Mouse (Mus musculus): ENCODE measurements around the gene Dpp10. TPM values are rescaled to one million over a fixed set of nuclear protein-coding genes. Genes with fewer than 3 reads are reported as not detected.

Gene Dpp10
- polyA plus RNA-seq (2015; fragmentation: Nextera tagmentation; extraction: Ambion mirVana) = not detected in 2 replicates

- Histone ChIP-seq H3K9me3 (ENCODE audit: low read length) (no peaks in the 10 kb centered on the region), H3K36me3 (replicated peaks; ENCODE audit: insufficient read depth, low read length) (no peaks in the 10 kb centered on the region), H3K4me2 (ENCODE audit: low read depth, low read length) (peak within 1 kb of the TSS; percentile 35), H3K9ac (replicated peaks) (no peak within 1 kb of the TSS), H3K4me1 (ENCODE audit: insufficient read depth) (no peaks in the 10 kb centered on the region), H3K27ac (ENCODE audit: low read depth) (no peak within 1 kb of the TSS), H3K27me3 (ENCODE audit: insufficient read depth, low read length) (peaks cover 33% of the 10 kb centered on the region), H3K4me3 (ENCODE audit: low read depth, low read length) (no peak within 1 kb of the TSS)
- DNase-seq = peak; percentile 11
- TF ChIP-seq CTCF (IDR thresholded peaks at IDR 0.05; ENCODE audit: low read depth) = no peak
- no peak for TF ChIP-seq EP300 (IDR thresholded peaks at IDR 0.05; ENCODE audit: low read depth)
- ATAC-seq = no peak
- whole genome bisulfite sequencing (ENCODE audit: insufficient replicate concordance) = 2% methylated on average over 33 of the region's 38 CpGs
Measured at GRCm38 (mm10) chr1:124044925-124045640, at the start of gene Dpp10. Dpp10 (minus strand) TSS chr1:124045559.

- Histone ChIP-seq H3K9me3 (ENCODE audit: low read length) (no peaks in the 10 kb centered on the region), H3K27me3 (ENCODE audit: insufficient read depth, low read length) (peaks cover 33% of the 10 kb centered on the region), H3K36me3 (replicated peaks; ENCODE audit: insufficient read depth, low read length) (no peaks in the 10 kb centered on the region), H3K4me3 (ENCODE audit: low read depth, low read length) (no peak overlapping the region), H3K4me1 (ENCODE audit: insufficient read depth) (no peaks in the 10 kb centered on the region), H3K9ac (replicated peaks) (no peak overlapping the region), H3K4me2 (ENCODE audit: low read depth, low read length) (no peak overlapping the region), H3K27ac (ENCODE audit: low read depth) (no peak overlapping the region)
- no peak for TF ChIP-seq EP300 (IDR thresholded peaks at IDR 0.05; ENCODE audit: low read depth)
- TF ChIP-seq CTCF (IDR thresholded peaks at IDR 0.05; ENCODE audit: low read depth) = no peak
- ATAC-seq (no peak), DNase-seq (no peak)
- WGBS (ENCODE audit: insufficient replicate concordance) = 68% methylated on average over 1 of the region's 1 CpGs
Measured at GRCm38 (mm10) chr1:124048544-124048943, 3.2 kb upstream of the Dpp10 start.

GRCm38 (mm10) chr1:124045761-124046300, 472 bp upstream of the Dpp10 start:
- Histone ChIP-seq H3K27ac (ENCODE audit: low read depth) (no peak overlapping the region), H3K4me2 (ENCODE audit: low read depth, low read length) (peak overlapping the region; percentile 35), H3K4me3 (ENCODE audit: low read depth, low read length) (no peak overlapping the region), H3K4me1 (ENCODE audit: insufficient read depth) (no peaks in the 10 kb centered on the region), H3K9me3 (ENCODE audit: low read length) (no peaks in the 10 kb centered on the region), H3K36me3 (replicated peaks; ENCODE audit: insufficient read depth, low read length) (no peaks in the 10 kb centered on the region), H3K9ac (replicated peaks) (no peak overlapping the region), H3K27me3 (ENCODE audit: insufficient read depth, low read length) (peaks cover 33% of the 10 kb centered on the region)
- ATAC-seq (no peak), DNase-seq (peak; percentile 12)
- TF ChIP-seq EP300 (IDR thresholded peaks at IDR 0.05; ENCODE audit: low read depth) (no peak), CTCF (IDR thresholded peaks at IDR 0.05; ENCODE audit: low read depth) (no peak)
- WGBS (ENCODE audit: insufficient replicate concordance) = 3% methylated on average over 21 of the region's 44 CpGs

- H3K4me3 ChIP-seq (ENCODE audit: low read depth, low read length) = no peak overlapping the region
- no peak for ATAC-seq
- no peak for DNase-seq
- TF ChIP-seq EP300 (IDR thresholded peaks at IDR 0.05; ENCODE audit: low read depth) (no peak), CTCF (IDR thresholded peaks at IDR 0.05; ENCODE audit: low read depth) (no peak)
- H3K36me3 ChIP-seq (replicated peaks; ENCODE audit: insufficient read depth, low read length) = no peaks in the 10 kb centered on the region
- peaks cover 33% of the 10 kb centered on the region for H3K27me3 ChIP-seq (ENCODE audit: insufficient read depth, low read length)
- no peak overlapping the region for H3K4me2 ChIP-seq (ENCODE audit: low read depth, low read length)
- no peak overlapping the region for H3K9ac ChIP-seq (replicated peaks)
- no peaks in the 10 kb centered on the region for H3K4me1 ChIP-seq (ENCODE audit: insufficient read depth)
- 19% methylated on average over 12 of the region's 12 CpGs for WGBS (ENCODE audit: insufficient replicate concordance)
- no peaks in the 10 kb centered on the region for H3K9me3 ChIP-seq (ENCODE audit: low read length)
- H3K27ac ChIP-seq (ENCODE audit: low read depth) = no peak overlapping the region
Measured at GRCm38 (mm10) chr1:124044161-124044560, 1.2 kb downstream of the Dpp10 start.

GRCm38 (mm10) chr1:124043421-124043820, 1.9 kb downstream of the Dpp10 start:
- ATAC-seq (no peak), DNase-seq (no peak)
- Histone ChIP-seq H3K9ac (replicated peaks) (no peak overlapping the region), H3K9me3 (ENCODE audit: low read length) (no peaks in the 10 kb centered on the region), H3K27me3 (ENCODE audit: insufficient read depth, low read length) (peaks cover 33% of the 10 kb centered on the region), H3K4me2 (ENCODE audit: low read depth, low read length) (no peak overlapping the region), H3K4me3 (ENCODE audit: low read depth, low read length) (no peak overlapping the region), H3K27ac (ENCODE audit: low read depth) (no peak overlapping the region), H3K4me1 (ENCODE audit: insufficient read depth) (no peaks in the 10 kb centered on the region), H3K36me3 (replicated peaks; ENCODE audit: insufficient read depth, low read length) (no peaks in the 10 kb centered on the region)
- TF ChIP-seq EP300 (IDR thresholded peaks at IDR 0.05; ENCODE audit: low read depth) (no peak), CTCF (IDR thresholded peaks at IDR 0.05; ENCODE audit: low read depth) (no peak)
- 57% methylated on average over 6 of the region's 6 CpGs for WGBS (ENCODE audit: insufficient replicate concordance)

GRCm38 (mm10) chr1:124041559-124041958, 3.8 kb downstream of the Dpp10 start:
- DNase-seq = no peak
- no peak for ATAC-seq
- 4% methylated on average over 3 of the region's 3 CpGs for WGBS (ENCODE audit: insufficient replicate concordance)
- H3K27ac ChIP-seq (ENCODE audit: low read depth) = no peak overlapping the region
- no peak overlapping the region for H3K4me3 ChIP-seq (ENCODE audit: low read depth, low read length)
- TF ChIP-seq EP300 (IDR thresholded peaks at IDR 0.05; ENCODE audit: low read depth) (no peak), CTCF (IDR thresholded peaks at IDR 0.05; ENCODE audit: low read depth) (peak; percentile 55)
- H3K9ac ChIP-seq (replicated peaks) = no peak overlapping the region
- no peak overlapping the region for H3K4me2 ChIP-seq (ENCODE audit: low read depth, low read length)
- H3K4me1 ChIP-seq (ENCODE audit: insufficient read depth) = no peaks in the 10 kb centered on the region
- H3K36me3 ChIP-seq (replicated peaks; ENCODE audit: insufficient read depth, low read length) = no peaks in the 10 kb centered on the region
- H3K27me3 ChIP-seq (ENCODE audit: insufficient read depth, low read length) = peaks cover 31% of the 10 kb centered on the region
- H3K9me3 ChIP-seq (ENCODE audit: low read length) = no peaks in the 10 kb centered on the region
